Mouse (Mus musculus) naive thymus-derived CD4-positive, alpha-beta T cell, adult 2 months (primary cell): ENCODE data around the gene Zdhhc3.

Experiments
- DNase-seq: peaks from one replicate; pipeline ENCODE4 v3.0.0-alpha.2; 2011; ENCODE audit warnings: low read depth

The Zdhhc3 gene

DNA sequence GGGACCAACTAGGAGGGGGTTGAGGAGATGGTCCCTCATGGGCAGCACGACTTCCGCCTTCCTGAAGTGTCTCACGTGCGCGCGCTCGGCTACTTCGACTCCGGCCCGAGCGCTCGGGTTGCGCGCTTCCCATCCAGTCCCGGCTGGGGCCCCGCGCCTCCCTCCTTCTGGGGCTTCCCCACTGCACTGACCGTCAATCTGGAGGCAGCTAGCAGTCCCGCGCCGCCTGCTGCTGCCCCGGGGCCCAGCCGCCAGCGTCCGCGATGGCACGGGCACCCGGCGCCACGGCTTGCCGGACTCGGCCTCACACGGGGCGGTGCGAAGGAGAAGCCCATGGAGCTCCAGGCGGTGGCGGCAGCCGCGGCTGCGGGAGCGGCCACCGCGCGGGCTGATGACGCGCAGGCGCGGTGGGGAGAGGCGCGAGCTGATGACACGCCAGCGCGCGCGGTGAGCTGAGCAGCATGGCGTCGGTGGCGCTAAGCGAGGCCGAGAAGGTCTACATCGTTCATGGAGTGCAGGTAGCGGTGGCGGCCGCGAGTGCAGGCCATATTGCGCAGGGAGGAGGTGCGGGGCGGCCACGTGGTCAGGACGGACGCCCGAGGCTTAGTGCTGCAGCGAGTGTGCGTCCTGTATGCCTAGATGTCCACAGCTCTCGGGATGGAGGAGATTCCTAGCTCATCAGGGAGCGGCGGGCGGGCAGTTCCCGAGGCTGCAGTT, at the start of gene Zdhhc3, which contains the start of gene Exosc7:
Zdhhc3 (minus strand) TSS at position 401 of the 717 bp plus-strand sequence.
Exosc7 (plus strand) TSS at position 411 of the 717 bp plus-strand sequence.
- DNase-seq, result peak; percentile 91

DNA sequence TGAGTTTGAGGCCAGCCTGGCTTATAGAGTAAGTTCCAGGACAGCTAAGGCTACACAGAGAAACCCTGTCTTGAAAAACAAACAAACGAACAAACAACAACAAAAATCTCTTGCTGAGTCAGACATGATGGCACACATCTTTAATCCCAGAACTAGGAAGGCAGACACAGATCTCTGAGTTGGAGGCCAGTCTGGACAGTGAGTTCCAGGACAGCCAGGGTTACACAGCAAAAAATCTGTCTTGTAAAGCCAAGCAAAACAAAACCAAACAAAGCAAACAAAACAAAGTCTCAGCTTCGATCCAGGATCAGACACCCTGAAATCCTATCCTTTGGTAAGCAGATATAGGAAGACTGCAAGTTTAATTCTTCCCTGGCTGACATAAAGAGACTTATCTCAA, 48.8 kb upstream of the Zdhhc3 start:
- DNase-seq, result no peak

DNA sequence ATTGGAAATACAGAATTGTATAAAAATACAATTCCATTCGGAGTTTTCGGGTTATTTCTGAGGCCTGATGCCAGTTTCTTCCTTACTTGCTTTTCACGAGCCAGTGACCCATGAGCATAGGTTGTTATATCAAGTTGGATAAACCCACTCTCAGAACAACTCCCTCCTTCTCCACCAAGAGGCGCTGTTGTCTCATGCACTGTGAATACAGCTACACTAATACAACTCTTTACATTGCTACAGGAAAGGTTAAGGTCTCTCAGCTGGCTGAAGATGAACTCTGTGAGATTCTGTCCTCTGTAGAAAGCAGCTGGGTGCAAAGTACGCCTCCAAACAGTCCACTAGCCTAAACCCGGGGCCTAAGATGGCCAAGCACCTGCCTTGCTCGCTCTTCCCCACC, 46.3 kb upstream of the Zdhhc3 start:
- DNase-seq, result peak; percentile 65

DNA sequence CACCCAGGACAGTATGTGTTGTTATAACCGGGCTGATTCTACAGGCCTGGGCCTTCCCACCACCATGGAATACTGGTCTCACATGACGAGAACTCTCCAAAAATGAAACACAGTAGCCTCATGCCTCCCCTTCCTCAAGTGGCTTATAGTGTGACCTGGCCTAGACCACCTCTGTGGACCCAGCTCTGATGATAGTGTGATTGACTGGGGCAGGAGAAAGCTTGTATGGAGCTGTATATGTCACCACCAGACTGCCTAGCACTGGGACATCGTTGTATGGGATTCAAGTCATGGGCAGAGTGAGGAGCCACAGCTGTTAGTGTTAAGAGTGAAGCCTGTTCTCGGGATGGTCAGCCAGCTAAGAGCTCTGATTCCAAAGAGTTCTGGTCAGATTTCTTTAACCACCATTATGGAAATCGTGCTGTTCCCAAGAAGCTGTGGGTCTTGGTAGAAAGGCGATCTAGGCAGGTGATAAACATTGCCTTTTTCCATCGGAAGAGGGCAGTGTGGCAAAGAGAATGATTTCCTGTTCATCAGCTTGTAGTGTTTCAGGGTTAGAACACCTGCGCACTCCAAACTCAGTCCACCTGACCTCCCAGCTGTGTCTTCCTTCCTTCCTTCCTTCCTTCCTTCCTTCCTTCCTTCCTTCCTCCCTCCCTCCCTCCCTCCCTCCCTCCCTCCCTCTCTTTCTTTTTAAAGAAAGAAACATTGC, 45.3 kb upstream of the Zdhhc3 start:
- peak; percentile 81 for DNase-seq

DNA sequence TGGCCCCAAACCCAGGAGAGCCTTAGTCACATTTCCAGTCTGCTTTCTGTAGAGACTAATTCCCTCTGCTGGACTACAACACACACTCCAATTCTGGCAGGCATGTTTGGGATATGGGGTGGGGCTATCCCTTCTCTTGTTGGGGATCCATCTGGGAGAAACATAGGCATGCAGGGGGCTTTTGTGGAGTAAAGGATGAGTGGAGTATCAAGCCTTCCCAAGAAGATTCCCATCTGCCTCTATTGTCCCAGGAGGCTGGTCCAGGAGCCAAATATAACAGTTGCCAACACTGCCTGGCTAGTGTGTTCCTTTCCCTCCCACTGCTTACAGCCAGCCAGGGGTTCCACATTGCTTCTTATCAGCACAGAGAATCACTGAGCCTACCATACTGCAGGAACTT, 44.7 kb upstream of the Zdhhc3 start:
- DNase-seq, result no peak

DNA sequence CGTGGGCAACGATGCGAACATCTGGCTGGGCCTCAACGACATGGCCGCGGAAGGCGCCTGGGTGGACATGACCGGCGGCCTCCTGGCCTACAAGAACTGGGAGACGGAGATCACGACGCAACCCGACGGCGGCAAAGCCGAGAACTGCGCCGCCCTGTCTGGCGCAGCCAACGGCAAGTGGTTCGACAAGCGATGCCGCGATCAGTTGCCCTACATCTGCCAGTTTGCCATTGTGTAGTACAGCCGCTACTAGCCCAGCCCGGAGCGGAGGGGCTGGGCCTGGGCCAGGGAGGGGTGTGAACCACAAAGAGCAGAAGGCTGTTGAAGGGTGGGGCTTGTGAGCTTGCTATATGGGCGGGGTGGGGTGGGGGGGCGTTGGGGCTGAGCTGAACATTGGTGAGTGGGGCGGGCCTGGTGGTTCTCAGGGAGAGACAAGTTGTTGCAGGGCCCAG, 43.9 kb upstream of the Zdhhc3 start:
- DNase-seq, result no peak

DNA sequence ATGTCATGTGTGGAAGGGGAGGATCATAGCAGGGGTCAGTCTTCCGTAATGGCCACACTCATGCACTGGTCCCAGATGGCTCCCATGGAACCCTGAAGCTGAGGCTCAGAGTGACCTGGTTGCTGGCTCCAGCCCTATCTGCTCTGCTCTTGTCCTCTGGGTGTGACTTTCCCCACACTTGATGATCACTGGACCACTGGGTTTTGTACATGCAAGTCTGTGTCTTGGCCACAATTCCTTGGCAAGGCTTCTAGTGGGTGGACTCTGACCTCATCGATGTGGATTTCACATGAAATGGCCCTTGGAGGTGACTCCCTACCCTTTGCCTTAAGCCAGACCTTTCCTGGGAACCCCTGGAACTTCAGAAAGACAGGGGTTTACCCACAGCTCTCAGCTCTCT, 40.1 kb upstream of the Zdhhc3 start:
- DNase-seq, result no peak

DNA sequence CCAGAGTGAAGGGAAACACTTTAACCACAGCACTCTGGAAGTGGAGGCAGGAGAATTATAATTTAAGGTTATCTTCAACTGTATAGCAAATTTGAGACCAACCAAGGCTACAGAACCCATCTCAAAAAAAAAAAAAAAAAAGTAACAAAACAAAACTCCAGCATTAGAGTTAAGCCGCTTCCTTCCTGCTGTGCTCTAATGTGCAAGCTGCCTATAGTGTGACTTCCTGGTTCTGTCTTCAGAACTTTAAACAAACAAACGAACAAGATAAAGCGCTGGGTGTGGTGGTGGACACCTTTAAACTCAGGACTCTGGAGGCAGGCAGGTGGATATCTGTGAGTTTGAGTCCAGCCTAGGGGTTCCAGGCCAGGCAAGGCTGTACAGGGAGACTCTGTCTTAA, 39.0 kb upstream of the Zdhhc3 start:
- peak; percentile 70 for DNase-seq

DNA sequence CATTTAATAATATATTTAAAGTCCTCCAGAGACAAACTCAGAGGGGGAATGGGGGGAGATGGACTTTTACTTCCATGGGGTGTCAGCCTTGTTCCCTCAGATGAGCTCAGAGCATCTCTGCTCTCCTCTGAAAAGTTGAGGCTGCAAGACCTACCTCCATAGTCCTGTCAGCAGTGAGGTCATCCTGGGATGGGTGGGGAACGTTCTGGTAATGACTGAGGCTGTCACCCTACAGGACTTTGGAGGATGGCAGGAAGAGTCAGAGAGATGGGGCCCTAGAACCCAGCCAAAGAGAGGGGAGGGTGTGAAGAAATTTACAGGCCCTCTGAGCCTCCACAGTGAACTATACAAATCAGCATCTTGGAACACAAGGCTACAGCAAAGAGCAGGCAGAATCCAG, 38.6 kb upstream of the Zdhhc3 start:
- no peak for DNase-seq

DNA sequence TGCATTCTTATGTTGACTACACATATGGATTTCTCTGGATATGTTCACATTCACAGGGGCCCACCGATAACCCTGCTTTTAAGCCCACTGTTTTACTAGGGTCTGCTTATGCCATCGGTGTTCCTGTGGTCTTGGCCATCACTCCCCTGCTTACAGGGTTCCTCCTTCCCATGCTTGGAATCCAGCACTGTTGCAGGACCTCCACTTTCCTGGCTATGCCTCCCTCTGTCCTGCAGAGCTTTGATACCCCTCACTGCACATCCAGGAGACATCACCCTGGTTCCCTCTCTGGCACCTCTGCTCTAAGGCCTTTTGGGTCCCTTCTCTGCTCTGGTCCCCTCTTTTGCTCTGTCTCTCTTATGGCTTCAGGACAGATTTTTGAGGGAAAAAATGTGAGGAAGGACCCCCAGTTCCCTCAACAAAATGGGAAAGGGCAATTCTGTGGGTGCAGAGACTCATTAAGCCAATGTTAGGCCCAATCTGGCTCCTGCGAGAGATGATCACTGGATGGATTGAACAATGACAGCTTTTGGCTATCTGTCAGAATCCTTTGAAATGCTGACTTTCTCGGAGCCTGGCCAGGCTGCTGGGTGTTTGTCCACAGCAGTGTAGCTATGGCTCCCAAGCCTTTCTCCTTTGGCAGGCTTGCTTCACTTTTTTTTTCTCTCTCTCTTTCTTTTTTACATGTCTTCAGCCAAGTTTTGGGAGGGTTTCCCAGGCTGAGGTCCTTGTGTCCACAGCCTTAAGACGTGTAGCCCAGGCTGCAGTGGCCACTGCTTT, 37.4 kb upstream of the Zdhhc3 start, which contains the start of gene Clec3b:
Clec3b (plus strand) TSS at position 706 of the 780 bp plus-strand sequence.
- no peak for DNase-seq

DNA sequence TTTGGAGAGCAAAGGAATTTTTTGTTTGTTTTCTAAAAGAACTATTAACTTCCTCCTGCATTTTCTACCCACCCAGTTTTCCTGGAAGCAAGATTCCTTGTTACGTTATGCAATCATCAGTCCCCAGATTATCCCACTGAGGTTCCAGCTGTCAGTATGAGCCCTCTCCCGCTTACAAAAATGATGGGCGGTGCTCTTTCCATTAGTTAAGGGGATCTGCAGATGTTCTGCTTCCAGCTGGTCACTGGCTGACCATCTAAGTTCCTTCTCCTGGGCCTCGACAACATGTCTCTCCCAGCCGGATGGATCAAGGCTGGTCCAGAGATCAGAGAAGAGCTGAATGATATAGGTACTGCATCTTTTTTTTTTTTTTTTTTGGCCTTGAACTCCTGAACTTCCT, 35.4 kb upstream of the Zdhhc3 start:
- DNase-seq, result no peak

DNA sequence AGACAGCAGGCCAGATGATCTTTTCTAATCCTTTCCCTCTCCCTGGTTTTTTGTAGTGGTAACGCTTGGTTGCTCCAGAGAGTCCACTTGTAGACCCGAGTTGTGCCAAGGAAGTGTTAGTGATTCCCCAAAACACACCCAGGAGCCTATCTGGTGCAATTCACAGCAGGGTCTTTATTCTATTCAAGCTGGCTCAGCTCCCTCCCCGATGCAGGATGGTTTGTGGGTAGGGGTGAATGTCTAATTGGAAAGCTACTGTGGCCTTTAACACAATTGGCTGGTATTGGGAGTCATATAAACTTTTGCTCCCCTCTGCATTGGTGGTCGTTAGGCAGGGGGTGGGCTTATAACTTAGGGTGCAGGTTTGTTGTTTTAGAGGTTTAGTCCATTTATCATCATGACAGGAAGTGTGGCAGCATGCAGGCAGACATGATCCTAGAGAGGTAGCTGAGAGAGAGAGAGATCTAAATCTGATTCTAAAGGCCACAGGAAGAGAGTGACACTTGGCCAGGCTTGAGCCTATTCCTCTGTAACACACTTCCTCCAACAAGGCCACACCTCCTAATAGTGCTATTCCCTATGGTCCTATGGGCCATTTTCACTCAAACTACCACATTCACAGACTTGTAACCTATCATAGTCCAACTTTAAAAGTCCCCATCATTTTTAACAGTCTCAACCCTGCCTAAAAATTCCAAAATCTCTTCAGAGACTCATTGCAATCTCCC, 27.0 kb upstream of the Zdhhc3 start:
- no peak for DNase-seq

DNA sequence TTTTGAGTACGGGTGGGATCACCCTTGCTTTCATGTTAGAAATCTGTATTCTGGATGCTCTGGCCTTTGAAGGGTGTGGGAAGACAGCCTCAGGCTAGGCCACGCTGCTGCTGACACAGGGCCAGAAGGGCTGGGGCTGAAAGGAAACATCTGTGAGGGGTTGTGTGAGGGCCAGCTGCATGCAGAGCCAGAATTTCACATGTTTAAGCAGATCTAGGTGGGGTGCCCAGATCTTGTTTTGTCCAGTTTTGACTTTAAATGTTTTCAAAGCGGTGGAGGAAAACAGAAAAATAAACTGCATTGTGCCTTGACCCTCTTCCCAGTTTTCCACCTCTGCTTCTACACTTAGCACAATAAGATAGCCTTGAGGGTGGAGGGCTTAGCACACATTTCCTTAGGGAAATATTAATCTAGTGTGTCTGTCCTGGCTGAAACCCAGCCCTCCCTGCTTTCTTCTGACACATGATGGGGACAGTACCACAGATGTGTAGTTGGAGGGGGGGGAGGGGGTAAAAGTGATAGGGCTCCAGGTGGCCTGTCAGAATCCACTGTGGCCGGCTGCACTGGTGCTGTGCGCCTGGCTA, 26.0 kb upstream of the Zdhhc3 start:
- no peak for DNase-seq

DNA sequence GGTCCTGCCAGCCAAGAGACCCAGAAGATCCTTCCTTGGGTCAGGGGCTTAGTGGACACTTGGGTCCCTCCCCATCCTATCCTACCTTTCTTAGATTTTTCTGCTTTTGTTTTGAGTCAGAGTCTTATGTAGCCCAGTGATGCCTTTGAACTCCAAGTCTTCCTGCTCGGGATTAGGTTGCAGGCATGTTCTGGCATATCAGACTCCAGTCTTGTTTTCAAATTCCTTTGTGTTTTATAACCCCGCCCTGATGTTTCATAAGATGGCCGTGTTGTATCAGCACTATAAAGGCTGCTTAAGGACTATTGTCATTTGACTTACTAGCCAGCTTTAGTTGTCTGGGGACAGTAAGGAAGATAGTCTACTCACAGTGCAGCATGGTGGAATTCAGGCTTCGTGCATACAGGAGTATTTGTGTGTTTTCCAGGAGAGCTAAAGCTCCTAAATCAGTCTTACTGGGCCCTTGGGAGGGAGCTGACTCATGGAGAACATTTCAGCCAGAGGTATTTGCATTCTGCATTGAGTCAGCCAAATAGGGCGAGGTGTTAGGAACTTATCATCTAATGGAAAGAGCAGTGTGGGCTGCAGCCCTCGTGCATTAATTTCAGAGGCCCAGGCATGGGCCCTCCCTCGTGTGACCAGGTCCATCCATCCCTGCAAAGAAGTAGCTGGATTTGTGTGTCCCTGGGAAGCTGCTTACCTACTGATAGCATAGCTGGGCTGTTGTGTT, 24.1 kb upstream of the Zdhhc3 start:
- DNase-seq, result no peak

DNA sequence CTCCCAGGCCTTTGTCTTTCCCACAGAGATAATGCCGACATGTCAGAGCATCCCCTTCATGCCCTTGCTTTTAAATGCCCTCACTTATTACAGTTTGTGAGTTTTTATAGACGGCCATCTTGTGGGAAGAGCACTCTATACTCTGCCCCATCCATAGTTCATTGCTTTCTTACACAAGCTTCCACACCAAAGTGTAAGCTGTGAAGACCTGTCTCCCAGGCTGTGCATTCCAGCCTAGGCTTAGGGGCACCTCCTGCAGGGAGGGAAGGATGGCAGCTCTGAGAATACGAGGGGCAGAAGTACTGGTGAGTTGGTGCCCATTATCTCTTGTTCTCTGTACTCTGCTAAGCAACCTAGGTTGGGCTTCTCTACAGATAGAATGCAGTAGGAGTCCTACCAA, 20.0 kb upstream of the Zdhhc3 start:
- DNase-seq, result no peak

DNA sequence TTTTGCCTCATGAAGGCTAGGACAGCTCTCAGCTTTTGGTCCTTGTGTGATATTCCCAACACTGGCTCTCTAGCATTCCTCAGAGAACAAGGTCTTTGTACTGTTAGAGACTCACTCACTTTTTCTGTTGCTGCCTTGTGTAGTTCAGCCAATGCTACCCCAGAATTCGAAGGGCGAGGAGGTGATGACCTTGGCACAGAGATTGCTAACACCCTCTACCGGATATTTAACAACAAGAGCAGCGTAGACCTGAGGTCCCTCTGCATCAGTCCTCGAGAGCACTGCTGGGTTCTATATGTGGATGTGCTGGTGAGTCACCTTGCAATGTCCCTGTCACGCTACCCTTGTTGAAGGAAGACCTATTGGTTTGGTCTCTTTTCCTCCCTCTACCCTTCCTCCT, 14.7 kb upstream of the Zdhhc3 start:
- no peak for DNase-seq

DNA sequence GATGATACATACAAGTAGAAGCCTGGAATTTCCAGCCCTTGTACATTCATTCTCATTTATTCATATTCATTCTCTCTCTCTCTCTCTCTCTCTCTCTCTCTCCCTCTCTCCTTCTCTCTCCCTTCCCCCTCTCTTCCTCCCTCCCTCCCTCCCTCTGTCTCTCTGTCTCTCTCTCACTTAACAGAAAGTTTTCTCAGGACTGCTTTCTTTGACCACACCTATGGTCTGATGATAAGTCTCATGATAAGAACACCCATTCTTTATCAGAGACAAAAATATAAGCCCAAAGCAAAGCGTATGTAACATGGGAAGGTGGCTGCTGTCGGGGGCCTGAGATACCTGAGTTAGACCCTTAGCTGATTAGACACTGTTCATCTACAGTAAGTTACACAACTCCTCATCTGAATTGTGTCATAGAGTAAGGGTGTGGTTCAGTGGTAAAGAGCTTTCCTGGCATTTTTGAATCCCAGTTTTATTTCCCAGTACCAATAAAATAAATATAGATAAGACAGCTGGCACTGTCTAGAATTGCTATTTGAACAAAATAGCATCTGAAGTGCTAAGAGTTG, 11.5 kb upstream of the Zdhhc3 start:
- no peak for DNase-seq

DNA sequence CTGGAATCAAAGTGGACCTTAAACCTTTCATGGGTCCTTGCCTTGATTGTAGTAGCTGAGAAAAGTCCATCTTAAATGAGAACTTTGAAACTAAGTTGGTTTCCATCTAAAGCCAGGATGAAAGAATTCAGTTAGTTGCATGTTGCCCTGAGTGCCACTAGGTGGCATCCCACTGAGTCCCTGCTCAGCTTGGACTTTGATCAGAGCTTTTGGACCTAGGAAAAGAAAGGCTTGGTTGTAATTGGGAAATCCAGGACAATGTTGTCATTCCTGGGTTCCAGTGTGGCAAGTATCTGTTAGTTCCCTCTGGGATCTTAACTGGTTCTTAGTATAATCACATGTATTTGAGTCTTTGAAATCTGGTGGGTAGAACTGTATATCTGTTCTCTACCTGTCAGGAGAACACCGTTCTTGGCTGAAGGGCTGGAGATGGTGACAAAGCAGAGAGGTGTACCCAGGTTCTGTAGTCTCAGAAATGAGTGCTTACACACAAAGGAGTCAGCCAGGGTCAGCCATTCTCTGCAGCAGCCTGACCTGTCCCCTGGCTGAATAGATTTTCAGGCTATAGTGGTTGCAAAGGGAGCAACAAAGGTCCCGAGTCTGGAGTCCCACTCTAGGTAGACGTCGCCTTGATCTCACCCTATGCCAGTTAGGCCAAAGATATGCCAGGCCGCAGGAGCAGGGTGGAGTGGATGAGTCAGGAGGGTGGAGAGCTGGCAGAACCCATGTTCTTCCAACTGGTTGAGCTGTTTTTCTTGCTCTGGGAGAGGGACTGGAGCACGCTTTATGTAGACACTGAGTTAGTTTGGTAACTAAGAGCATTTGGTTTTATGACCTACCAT, 10.8 kb upstream of the Zdhhc3 start:
- DNase-seq, result peak; percentile 47

DNA sequence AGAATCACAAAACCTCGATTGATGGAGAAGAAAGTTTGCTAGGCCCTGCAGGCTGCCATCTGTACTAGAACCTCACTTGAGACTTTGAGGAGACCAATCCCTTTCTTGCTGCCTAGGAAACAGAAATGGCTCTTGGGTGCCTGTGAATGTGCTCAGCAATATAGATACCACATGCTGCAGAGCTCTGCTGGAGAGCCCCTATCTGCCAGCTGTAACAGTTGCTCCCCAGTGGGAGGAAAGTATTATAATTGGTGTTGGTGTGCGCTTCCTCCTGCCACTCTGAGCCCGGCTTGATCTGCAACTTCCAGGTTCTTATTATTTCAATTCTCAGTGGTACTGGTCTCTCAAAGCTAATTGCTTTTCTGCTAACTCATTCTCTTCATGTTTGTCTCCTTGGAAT, 10.0 kb upstream of the Zdhhc3 start:
- no peak for DNase-seq

DNA sequence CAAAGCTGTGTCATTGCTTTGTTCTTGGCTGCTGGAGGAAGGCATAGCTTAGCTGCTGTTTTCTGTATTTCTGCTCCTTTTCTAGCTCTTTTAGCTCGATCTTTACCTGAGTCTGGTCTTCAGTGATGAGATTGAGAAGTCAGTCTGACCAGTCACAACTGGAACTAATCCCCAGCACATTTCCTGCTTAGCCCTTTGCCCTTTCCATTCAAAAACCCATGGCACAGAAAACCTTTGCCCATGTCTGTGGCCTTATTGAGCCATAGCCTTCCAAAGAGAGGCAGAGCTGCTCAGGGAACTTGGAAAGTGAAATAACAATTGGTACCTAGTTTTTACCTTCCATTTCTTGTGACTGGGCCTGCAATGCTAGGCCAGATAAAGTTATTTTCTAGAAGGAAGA, 2.6 kb upstream of the Zdhhc3 start:
- no peak for DNase-seq
